Mouse (Mus musculus) olfactory bulb, adult 2 months (tissue): ENCODE data around the gene Scg2.

Source experiments
- CTCF ChIP-seq: fragments of 200-500 bp; IDR thresholded peaks from 2 replicates; pipeline ENCODE4 v1.5.1; 2012; ENCODE audit warnings: low read depth, mild to moderate bottlenecking, low read length, moderate library complexity; ENCODE audit not compliant: insufficient read depth
- POLR2A ChIP-seq: fragments of 200-500 bp; IDR thresholded peaks from 2 replicates; pipeline ENCODE4 v1.6.1; 2012; ENCODE audit warnings: mild to moderate bottlenecking, low read depth, low read length, moderate library complexity; ENCODE audit not compliant: insufficient read depth

GRCm38 (mm10) chr1:79470856-79471255, 30.9 kb upstream of the Scg2 start:
- no peak for TF ChIP-seq POLR2A
- no peak for TF ChIP-seq CTCF
